Mouse (Mus musculus): ENCODE measurements at regions not wholly inside any gene's neighbourhood (a gene's known extent, or its start where the extent isn't known, plus 50 kb on each side); places are given as distances from the start of the nearest gene placed in this dataset.
"Not testable (repeated sequence)": the region's sequence is repeated elsewhere in the genome, so short reads cannot be mapped to it uniquely, and the experiment has no call there.

- not testable (repeated sequence) for TF ChIP-seq GATA1 (IDR thresholded peaks at IDR 0.05; ENCODE audit: borderline replicate concordance, low read length); FLI1 (IDR thresholded peaks at IDR 0.05; ENCODE audit: low read length)
Observed at GRCm38 (mm10) chrX:50605517-50605916, 177.2 kb upstream of the Olfr1324 start.
